Mouse (Mus musculus): ENCODE measurements at regions not wholly inside any gene's neighbourhood (a gene's known extent, or its start where the extent isn't known, plus 50 kb on each side); places are given as distances from the start of the nearest gene placed in this dataset.

DNA sequence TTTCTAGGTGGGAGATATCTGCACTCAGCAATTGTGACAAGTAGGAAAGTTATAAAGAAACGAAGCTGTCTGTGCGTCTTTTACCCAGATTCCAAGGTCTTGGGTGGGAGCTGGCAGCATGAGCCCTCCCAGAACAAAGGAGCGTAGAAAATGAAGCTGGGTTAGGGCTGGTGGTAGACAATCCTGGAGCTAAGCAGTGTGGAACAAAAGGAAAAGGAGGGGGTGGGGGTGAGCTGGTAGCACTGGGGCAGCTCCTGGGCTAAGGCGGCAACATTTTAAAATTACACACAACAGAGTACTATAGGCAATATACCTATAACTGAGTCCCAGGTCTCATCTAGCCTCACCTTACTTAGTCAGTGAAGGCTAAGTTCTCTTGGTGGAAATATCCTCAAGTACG, 235.6 kb upstream of the Cited2 start:
- H3K27ac ChIP-seq (ENCODE audit: control insufficient read depth, insufficient read depth, low read depth, low read length, poor library complexity), result no peak overlapping the region
- no peak overlapping the region for H3K4me3 ChIP-seq (replicated peaks; ENCODE audit: control insufficient read depth, low read depth, low read length)
- TF ChIP-seq POLR2A (IDR thresholded peaks at IDR 0.05; ENCODE audit: borderline replicate concordance, control insufficient read depth, low read depth, low read length), result no peak
- TF ChIP-seq CTCF (IDR thresholded peaks at IDR 0.05; ENCODE audit: control insufficient read depth, insufficient read depth, low read length), result no peak
- peaks cover 1% of the 10 kb centered on the region; the same call in 1 of the 2 replicates for H3K4me1 ChIP-seq (ENCODE audit: control insufficient read depth, insufficient read depth, low read length)
- WGBS, result 87% methylated on average over 5 of the region's 5 CpGs

DNA sequence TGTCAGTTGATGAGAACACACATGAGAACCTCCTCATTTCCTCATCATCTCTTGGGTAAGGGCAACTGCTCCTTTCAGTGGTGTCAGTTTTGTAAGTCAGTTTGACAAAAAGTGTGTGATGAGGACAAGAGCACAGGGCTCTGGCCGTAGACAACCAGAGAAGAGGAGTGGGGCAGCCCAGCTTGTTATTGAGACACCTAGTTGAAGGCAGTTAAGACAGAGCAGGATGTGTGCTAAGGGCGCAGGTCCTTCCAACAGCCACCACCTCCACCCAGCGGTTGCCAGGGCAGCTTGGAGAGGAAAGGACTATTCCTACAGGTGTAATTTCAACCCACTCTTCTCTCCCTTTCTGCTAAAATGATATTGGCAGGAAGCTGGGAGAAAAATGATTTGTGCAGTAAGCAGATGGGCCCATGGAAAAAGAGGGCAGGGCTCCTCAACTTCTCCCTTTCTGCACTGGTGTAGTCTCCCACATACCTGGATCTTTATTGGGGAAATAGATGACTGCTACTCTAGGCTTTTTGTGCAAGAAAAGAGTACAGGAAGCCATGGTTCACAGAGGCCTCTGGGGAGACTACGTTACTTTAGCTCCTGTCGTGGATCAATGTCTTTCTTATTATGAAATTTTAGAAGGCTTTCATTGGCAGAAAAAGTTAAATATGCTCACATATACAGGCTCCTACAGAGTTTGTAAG, 231.3 kb upstream of the Cited2 start:
- H3K4me3 ChIP-seq (replicated peaks; ENCODE audit: control insufficient read depth, low read depth, low read length), result no peak overlapping the region
- WGBS, result 36% methylated on average over 5 of the region's 5 CpGs
- peak overlapping the region; percentile 6; the same call in 1 of the 2 replicates for H3K27ac ChIP-seq (ENCODE audit: control insufficient read depth, insufficient read depth, low read depth, low read length, poor library complexity)
- no peaks in the 10 kb centered on the region; the same call in 1 of the 2 replicates for H3K4me1 ChIP-seq (ENCODE audit: control insufficient read depth, insufficient read depth, low read length)
- TF ChIP-seq POLR2A (IDR thresholded peaks at IDR 0.05; ENCODE audit: borderline replicate concordance, control insufficient read depth, low read depth, low read length), result no peak
- peak; percentile 53; the same call in 1 of the 2 replicates for TF ChIP-seq CTCF (IDR thresholded peaks at IDR 0.05; ENCODE audit: control insufficient read depth, insufficient read depth, low read length)

- H3K27ac ChIP-seq (ENCODE audit: control insufficient read depth, insufficient read depth, low read depth, low read length, poor library complexity), result no peak overlapping the region
- WGBS, result 70% methylated on average over 6 of the region's 6 CpGs
- H3K4me1 ChIP-seq (ENCODE audit: control insufficient read depth, insufficient read depth, low read length), result no peaks in the 10 kb centered on the region; the same call in 1 of the 2 replicates
- no peak for TF ChIP-seq CTCF (IDR thresholded peaks at IDR 0.05; ENCODE audit: control insufficient read depth, insufficient read depth, low read length)
- no peak for TF ChIP-seq POLR2A (IDR thresholded peaks at IDR 0.05; ENCODE audit: borderline replicate concordance, control insufficient read depth, low read depth, low read length)
- H3K4me3 ChIP-seq (replicated peaks; ENCODE audit: control insufficient read depth, low read depth, low read length), result no peak overlapping the region
Observed at GRCm38 (mm10) chr10:17493137-17493536, 229.9 kb upstream of the Cited2 start.

- Histone ChIP-seq H3K4me3 (replicated peaks; ENCODE audit: control insufficient read depth, low read depth, low read length) (no peak overlapping the region), H3K4me1 (ENCODE audit: control insufficient read depth, insufficient read depth, low read length) (no peaks in the 10 kb centered on the region; the same call in 1 of the 2 replicates), H3K27ac (ENCODE audit: control insufficient read depth, insufficient read depth, low read depth, low read length, poor library complexity) (no peak overlapping the region)
- 69% methylated on average over 3 of the region's 3 CpGs for WGBS
- no peak for TF ChIP-seq CTCF (IDR thresholded peaks at IDR 0.05; ENCODE audit: control insufficient read depth, insufficient read depth, low read length)
- TF ChIP-seq POLR2A (IDR thresholded peaks at IDR 0.05; ENCODE audit: borderline replicate concordance, control insufficient read depth, low read depth, low read length), result no peak
Observed at GRCm38 (mm10) chr10:17496831-17497230, 226.2 kb upstream of the Cited2 start.

GRCm38 (mm10) chr10:17510626-17511193, 212.3 kb upstream of the Cited2 start:
- 84% methylated on average over 4 of the region's 4 CpGs for WGBS
- no peak overlapping the region for H3K4me3 ChIP-seq (replicated peaks; ENCODE audit: control insufficient read depth, low read depth, low read length)

DNA sequence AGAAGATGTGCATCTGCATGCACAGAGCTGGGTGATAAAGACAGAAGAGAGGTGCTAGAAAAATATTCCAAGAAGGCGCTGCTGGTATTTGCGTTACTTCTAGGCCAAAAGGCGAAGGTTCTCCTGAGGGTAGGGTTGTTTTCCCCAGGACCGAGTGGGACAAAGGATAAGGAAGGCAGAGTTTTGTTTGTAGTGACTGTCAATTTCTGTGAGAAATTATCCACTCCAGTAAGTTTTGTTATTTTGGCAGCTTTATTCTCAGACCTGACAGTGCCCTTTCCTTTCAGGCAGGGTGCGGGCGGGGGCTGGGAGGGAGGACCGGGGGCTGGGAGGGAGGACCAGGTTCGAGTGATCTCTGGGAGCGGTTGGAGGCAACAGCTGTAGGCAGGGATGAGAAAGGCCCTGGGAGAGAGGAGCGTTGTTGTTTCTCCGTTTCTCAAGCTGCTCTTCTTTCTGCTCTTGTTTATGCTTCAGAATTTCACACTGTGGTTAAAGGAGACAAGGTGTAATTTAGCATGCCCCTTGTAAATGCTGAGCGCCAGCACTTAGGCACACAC, 211.2 kb upstream of the Cited2 start:
- H3K27ac ChIP-seq (ENCODE audit: control insufficient read depth, insufficient read depth, low read depth, low read length, poor library complexity), result no peak overlapping the region
- peaks cover 2% of the 10 kb centered on the region; the same call in 1 of the 2 replicates for H3K4me1 ChIP-seq (ENCODE audit: control insufficient read depth, insufficient read depth, low read length)
- WGBS, result 88% methylated on average over 12 of the region's 12 CpGs
- TF ChIP-seq CTCF (IDR thresholded peaks at IDR 0.05; ENCODE audit: control insufficient read depth, insufficient read depth, low read length) (no peak), POLR2A (IDR thresholded peaks at IDR 0.05; ENCODE audit: borderline replicate concordance, control insufficient read depth, low read depth, low read length) (no peak)
- no peak overlapping the region for H3K4me3 ChIP-seq (replicated peaks; ENCODE audit: control insufficient read depth, low read depth, low read length)

More at GRCm38 (mm10) chr10:17510626-17511193, 212.3 kb upstream of the Cited2 start:
- Histone ChIP-seq H3K4me1 (ENCODE audit: control insufficient read depth, insufficient read depth, low read length) (no peaks in the 10 kb centered on the region), H3K27ac (ENCODE audit: control insufficient read depth, insufficient read depth, low read depth, low read length, poor library complexity) (no peak overlapping the region)
- TF ChIP-seq POLR2A (IDR thresholded peaks at IDR 0.05; ENCODE audit: borderline replicate concordance, control insufficient read depth, low read depth, low read length), result no peak
- TF ChIP-seq CTCF (IDR thresholded peaks at IDR 0.05; ENCODE audit: control insufficient read depth, insufficient read depth, low read length), result no peak

DNA sequence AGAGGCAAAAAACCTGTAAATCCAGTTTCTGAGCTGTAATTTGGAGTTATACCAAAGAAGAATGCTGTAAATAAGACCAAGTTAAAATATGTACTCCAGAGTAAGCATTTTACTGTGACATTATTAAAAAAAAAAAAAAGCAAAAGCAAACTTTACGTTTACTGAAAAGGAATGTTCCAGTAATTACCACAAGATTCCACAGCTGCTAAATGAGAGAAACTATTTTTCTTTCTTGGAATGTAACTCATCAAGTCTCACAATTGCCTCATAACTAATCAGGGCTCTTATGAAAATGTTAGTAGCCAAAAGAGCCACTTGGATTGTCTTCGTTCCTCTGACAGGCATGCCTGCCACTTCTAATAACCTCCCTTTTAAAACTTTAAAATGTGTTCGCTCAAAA, 210.5 kb upstream of the Cited2 start:
- H3K4me1 ChIP-seq (ENCODE audit: control insufficient read depth, insufficient read depth, low read length), result peaks cover 2% of the 10 kb centered on the region; the same call in 1 of the 2 replicates
- WGBS, result 85% methylated on average over 3 of the region's 3 CpGs
- no peak overlapping the region for H3K27ac ChIP-seq (ENCODE audit: control insufficient read depth, insufficient read depth, low read depth, low read length, poor library complexity)
- H3K4me3 ChIP-seq (replicated peaks; ENCODE audit: control insufficient read depth, low read depth, low read length), result no peak overlapping the region
- TF ChIP-seq POLR2A (IDR thresholded peaks at IDR 0.05; ENCODE audit: borderline replicate concordance, control insufficient read depth, low read depth, low read length), result no peak
- no peak for TF ChIP-seq CTCF (IDR thresholded peaks at IDR 0.05; ENCODE audit: control insufficient read depth, insufficient read depth, low read length)

- TF ChIP-seq CTCF (IDR thresholded peaks at IDR 0.05; ENCODE audit: control insufficient read depth, insufficient read depth, low read length), result no peak
- no peak for TF ChIP-seq POLR2A (IDR thresholded peaks at IDR 0.05; ENCODE audit: borderline replicate concordance, control insufficient read depth, low read depth, low read length)
- WGBS, result 64% methylated on average over 6 of the region's 6 CpGs
- Histone ChIP-seq H3K27ac (ENCODE audit: control insufficient read depth, insufficient read depth, low read depth, low read length, poor library complexity) (no peak overlapping the region), H3K4me3 (replicated peaks; ENCODE audit: control insufficient read depth, low read depth, low read length) (no peak overlapping the region), H3K4me1 (ENCODE audit: control insufficient read depth, insufficient read depth, low read length) (peaks cover 2% of the 10 kb centered on the region; the same call in 1 of the 2 replicates)
Observed at GRCm38 (mm10) chr10:17513756-17514155, 209.3 kb upstream of the Cited2 start.

Data from bone marrow, adult 2 months (tissue).